Mouse (Mus musculus): ENCODE measurements at regions not wholly inside any gene's neighbourhood (a gene's known extent, or its start where the extent isn't known, plus 50 kb on each side); places are given as distances from the start of the nearest gene placed in this dataset.

GRCm38 (mm10) chr15:96124397-96124796 is 162.9 kb upstream of the Arid2 start:
- TF ChIP-seq CTCF (conservative IDR thresholded peaks at IDR 0.05; ENCODE audit: low read length), result no peak
- TF ChIP-seq NANOG (IDR thresholded peaks at IDR 0.05; ENCODE audit: borderline replicate concordance, low read length), result no peak
